Mouse (Mus musculus) cortical plate, adult 2 months (tissue): ENCODE results near the gene Necab2.

Experiments
- CTCF ChIP-seq: fragments of 200-500 bp; IDR thresholded peaks from 2 replicates; pipeline ENCODE4 v1.5.1; 2011; ENCODE audit warnings: mild to moderate bottlenecking, control low read depth, low read length; ENCODE audit not compliant: insufficient read depth; ENCODE audit errors: extremely low read depth
- POLR2A ChIP-seq: fragments of 200-500 bp; IDR thresholded peaks from 2 replicates; pipeline ENCODE4 v1.6.1; 2011; ENCODE audit warnings: mild to moderate bottlenecking, low read length, control low read depth; ENCODE audit not compliant: insufficient read depth; ENCODE audit errors: extremely low read depth

DNA sequence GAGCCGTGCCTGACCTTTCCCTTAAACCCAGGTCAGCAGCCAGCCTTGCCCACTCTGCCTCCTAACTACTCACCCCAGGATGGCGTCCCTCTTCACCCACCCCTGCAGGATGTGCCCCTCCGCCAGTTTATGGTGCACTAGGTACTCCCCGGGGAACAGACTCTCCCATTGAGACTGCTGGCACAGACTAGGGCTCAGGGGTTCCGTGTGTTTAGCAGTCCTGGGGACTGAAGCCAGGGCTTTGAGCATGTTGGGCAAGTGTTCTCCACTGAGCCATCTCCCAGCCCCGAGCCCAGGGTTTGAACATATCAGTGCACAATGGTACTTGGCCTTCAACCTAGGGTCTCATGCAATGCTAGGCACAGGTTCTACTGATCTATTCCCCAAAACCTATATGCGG, 11.0 kb upstream of the Necab2 start:
- TF ChIP-seq POLR2A (no peak), CTCF (no peak)
